Mouse (Mus musculus) liver, embryonic 15.5 days (tissue): ENCODE measurements around the gene Cdk2ap1. TPM values are rescaled to one million over a fixed set of nuclear protein-coding genes. Genes with fewer than 3 reads are reported as not detected.

Experiments
- ATAC-seq: fragments of 200-750 bp; cut with Nextera tagmentation; 2 replicates; pipeline ENCODE4 v1.8.0; 2017; ENCODE audit warnings: moderate number of reproducible peaks, mild to moderate bottlenecking, moderate library complexity; ENCODE audit not compliant: insufficient read depth
- H3K27ac ChIP-seq: fragments of 300-500 bp; sonication (generic); replicated peaks from 2 replicates; pipeline ENCODE4 v1.5.1; 2015; ENCODE audit warnings: mild to moderate bottlenecking, inconsistent platforms
- H3K27me3 ChIP-seq: fragments of 300-500 bp; sonication (generic); 2 replicates; pipeline ENCODE4 v1.6.1; 2015; ENCODE audit warnings: mild to moderate bottlenecking, inconsistent platforms
- H3K36me3 ChIP-seq: fragments of 300-500 bp; sonication (generic); replicated peaks from 2 replicates; pipeline ENCODE4 v1.6.1; 2015; ENCODE audit warnings: moderate library complexity, mild to moderate bottlenecking, inconsistent platforms
- H3K4me1 ChIP-seq: fragments of 300-500 bp; sonication (generic); replicated peaks from 2 replicates; pipeline ENCODE4 v1.6.1; 2015; ENCODE audit warnings: inconsistent platforms
- H3K4me2 ChIP-seq: fragments of 300-500 bp; sonication (generic); 2 replicates; pipeline ENCODE4 v1.6.1; 2015; ENCODE audit warnings: moderate library complexity, mild to moderate bottlenecking, inconsistent platforms
- H3K4me3 ChIP-seq: fragments of 300-500 bp; sonication (generic); replicated peaks from 2 replicates; pipeline ENCODE4 v1.5.1; 2015; ENCODE audit warnings: mild to moderate bottlenecking, inconsistent platforms
- H3K9ac ChIP-seq: fragments of 300-500 bp; sonication (generic); 2 replicates; pipeline ENCODE4 v1.6.1; 2015; ENCODE audit warnings: moderate library complexity, mild to moderate bottlenecking, inconsistent platforms
- H3K9me3 ChIP-seq: fragments of 300-500 bp; sonication (generic); replicated peaks from 2 replicates; pipeline ENCODE4 v1.6.1; 2016; ENCODE audit warnings: inconsistent platforms
- WGBS: fragments of 180-500 bp; shearing (Covaris S2); methylation state at CpG from one replicate; pipeline ENCODE4 v1.1.7; 2015; ENCODE audit warnings: mixed read lengths; ENCODE audit not compliant: insufficient replicate concordance; 5-methylcytosine and 5-hydroxymethylcytosine counted together
- polyA plus RNA-seq: library from polyadenylated mRNA; unstranded; fragments of >200 nt; fragmentation: Nextera tagmentation; extraction: Ambion mirVana; gene quantifications from 2 replicates; pipeline ENCODE4 v1.2.1, GENCODE M21; 2015

Cdk2ap1 gene
- polyA plus RNA-seq, 1 experiment from 2014 or later: 31.1 TPM

- 74% methylated on average over 6 of the region's 6 CpGs for WGBS
- peaks cover 13% of the 10 kb centered on the region for H3K36me3 ChIP-seq
These were observed 1.5 kb upstream of the Cdk2ap1 start for GRCm38 (mm10) chr5:124364173-124364918.

GRCm38 (mm10) chr5:124359641-124360040, 3.2 kb downstream of the Cdk2ap1 start:
- H3K4me2 ChIP-seq: no peak overlapping the region
- no peak for ATAC-seq
- peaks cover 7% of the 10 kb centered on the region for H3K4me1 ChIP-seq
- no peaks in the 10 kb centered on the region for H3K27me3 ChIP-seq
- H3K4me3 ChIP-seq: no peak overlapping the region
- no peak overlapping the region for H3K27ac ChIP-seq
- H3K9me3 ChIP-seq: no peaks in the 10 kb centered on the region
- WGBS: 71% methylated on average over 2 of the region's 2 CpGs
- H3K36me3 ChIP-seq: no peaks in the 10 kb centered on the region
- H3K9ac ChIP-seq: no peak overlapping the region

More at GRCm38 (mm10) chr5:124364173-124364918, 1.5 kb upstream of the Cdk2ap1 start:
- H3K9me3 ChIP-seq: no peaks in the 10 kb centered on the region
- H3K4me3 ChIP-seq: no peak overlapping the region
- no peak for ATAC-seq
- H3K27me3 ChIP-seq: no peaks in the 10 kb centered on the region
- no peaks in the 10 kb centered on the region for H3K4me1 ChIP-seq
- no peak overlapping the region for H3K9ac ChIP-seq
- no peak overlapping the region for H3K4me2 ChIP-seq
- no peak overlapping the region for H3K27ac ChIP-seq

- Histone ChIP-seq H3K9me3 (no peaks in the 10 kb centered on the region), H3K27ac (no peak overlapping the region), H3K36me3 (no peaks in the 10 kb centered on the region), H3K4me3 (no peak overlapping the region), H3K27me3 (no peaks in the 10 kb centered on the region), H3K4me1 (peaks cover 27% of the 10 kb centered on the region), H3K4me2 (no peak overlapping the region), H3K9ac (no peak overlapping the region)
- no peak for ATAC-seq
- WGBS: 54% methylated on average over 3 of the region's 3 CpGs
These were observed 6.2 kb downstream of the Cdk2ap1 start for GRCm38 (mm10) chr5:124356695-124357094.

- H3K27ac ChIP-seq: no peak overlapping the region
- no peak for ATAC-seq
- WGBS: 6% methylated on average over 12 of the region's 12 CpGs
- no peaks in the 10 kb centered on the region for H3K36me3 ChIP-seq
- H3K4me1 ChIP-seq: peaks cover 39% of the 10 kb centered on the region
- peak overlapping the region; percentile 91 for H3K4me3 ChIP-seq
- H3K9ac ChIP-seq: peak overlapping the region; percentile 92; the same call in 1 of the 2 replicates
- H3K9me3 ChIP-seq: no peaks in the 10 kb centered on the region
- peak overlapping the region; percentile 95 for H3K4me2 ChIP-seq
- H3K27me3 ChIP-seq: no peaks in the 10 kb centered on the region
These were observed 7.4 kb downstream of the Cdk2ap1 start for GRCm38 (mm10) chr5:124355425-124355959.

GRCm38 (mm10) chr5:124354574-124355424, 8.1 kb downstream of the Cdk2ap1 start:
- Histone ChIP-seq H3K27me3 (no peaks in the 10 kb centered on the region), H3K36me3 (peaks cover 2% of the 10 kb centered on the region; the same call in 1 of the 2 replicates), H3K27ac (peak overlapping the region; percentile 75), H3K9ac (peak overlapping the region; percentile 92), H3K4me1 (peaks cover 43% of the 10 kb centered on the region), H3K4me2 (peak overlapping the region; percentile 95), H3K9me3 (no peaks in the 10 kb centered on the region), H3K4me3 (peak overlapping the region; percentile 91)
- WGBS: under 1% methylated on average over 38 of the region's 60 CpGs
- ATAC-seq: peak; percentile 73

GRCm38 (mm10) chr5:124353726-124354547, 8.9 kb downstream of the Cdk2ap1 start:
- no peaks in the 10 kb centered on the region for H3K27me3 ChIP-seq
- peak overlapping the region; percentile 95 for H3K4me2 ChIP-seq
- peaks cover 10% of the 10 kb centered on the region for H3K36me3 ChIP-seq
- peak; percentile 64 for ATAC-seq
- H3K4me1 ChIP-seq: peaks cover 43% of the 10 kb centered on the region
- H3K9me3 ChIP-seq: no peaks in the 10 kb centered on the region
- H3K4me3 ChIP-seq: peak overlapping the region; percentile 91
- H3K27ac ChIP-seq: peak overlapping the region; percentile 89
- H3K9ac ChIP-seq: peak overlapping the region; percentile 92
- under 1% methylated on average over 105 of the region's 132 CpGs for WGBS

GRCm38 (mm10) chr5:124353011-124353725, 9.7 kb downstream of the Cdk2ap1 start:
- H3K27ac ChIP-seq: peak overlapping the region; percentile 89
- under 1% methylated on average over 32 of the region's 32 CpGs for WGBS

GRCm38 (mm10) chr5:124352141-124352920, 10.6 kb downstream of the Cdk2ap1 start:
- 3% methylated on average over 30 of the region's 30 CpGs for WGBS
- Histone ChIP-seq H3K9me3 (no peaks in the 10 kb centered on the region), H3K27ac (peak overlapping the region; percentile 89), H3K9ac (peak overlapping the region; percentile 92), H3K27me3 (no peaks in the 10 kb centered on the region), H3K4me1 (peaks cover 43% of the 10 kb centered on the region), H3K36me3 (peaks cover 23% of the 10 kb centered on the region), H3K4me2 (peak overlapping the region; percentile 95), H3K4me3 (peak overlapping the region; percentile 91)
- peak; percentile 35 for ATAC-seq

More at GRCm38 (mm10) chr5:124353011-124353725, 9.7 kb downstream of the Cdk2ap1 start:
- Histone ChIP-seq H3K9me3 (no peaks in the 10 kb centered on the region), H3K27me3 (no peaks in the 10 kb centered on the region), H3K36me3 (peaks cover 18% of the 10 kb centered on the region), H3K4me2 (peak overlapping the region; percentile 95), H3K9ac (peak overlapping the region; percentile 92), H3K4me3 (peak overlapping the region; percentile 91), H3K4me1 (peaks cover 43% of the 10 kb centered on the region)
- ATAC-seq: no peak

GRCm38 (mm10) chr5:124351604-124352003, 11.3 kb downstream of the Cdk2ap1 start:
- WGBS: 73% methylated on average over 3 of the region's 3 CpGs
- Histone ChIP-seq H3K4me1 (peaks cover 43% of the 10 kb centered on the region), H3K9ac (peak overlapping the region; percentile 92), H3K4me2 (peak overlapping the region; percentile 95), H3K36me3 (peaks cover 29% of the 10 kb centered on the region), H3K27ac (peak overlapping the region; percentile 89), H3K9me3 (no peaks in the 10 kb centered on the region), H3K4me3 (peak overlapping the region; percentile 91; the same call in 1 of the 2 replicates), H3K27me3 (no peaks in the 10 kb centered on the region)
- no peak for ATAC-seq
